Mouse (Mus musculus): Measurements from ENCODE around the gene Cd59b.
"Not testable (repeated sequence)": the region's sequence is repeated elsewhere in the genome, so short reads cannot be mapped to it uniquely, and the experiment has no call there.

GRCm38 (mm10) chr2:104096796-104097195 lies 27.1 kb downstream of the Cd59b start:
- not testable (repeated sequence) for TF ChIP-seq CTCF, POLR2A (IDR thresholded peaks at IDR 0.05; ENCODE audit: insufficient read depth, low read depth, low read length)

Data from olfactory bulb, adult 2 months (tissue).